Mouse (Mus musculus) heart, adult 2 months (tissue): Measurements from ENCODE around the gene Tldc2.

ENCODE experiments used
- CTCF ChIP-seq: fragments of 200-600 bp; IDR thresholded peaks from 2 replicates; pipeline ENCODE4 v1.8.1; 2022; ENCODE audit warnings: antibody characterized with exemption, mild to moderate bottlenecking, moderate library complexity
- EP300 ChIP-seq: fragments of 200-500 bp; IDR thresholded peaks from 2 replicates; pipeline ENCODE4 v1.6.1; 2011; ENCODE audit warnings: low read depth, low read length, control low read depth; ENCODE audit not compliant: insufficient read depth
- POLR2A ChIP-seq: fragments of 200-500 bp; IDR thresholded peaks from 2 replicates; pipeline ENCODE4 v1.6.1; 2011; ENCODE audit warnings: mild to moderate bottlenecking, low read depth, low read length, control low read depth; ENCODE audit not compliant: insufficient read depth

GRCm38 (mm10) chr2:157136646-157137045, 49.8 kb downstream of the Tldc2 start:
- TF ChIP-seq CTCF: no peak
- no peak for TF ChIP-seq POLR2A
- TF ChIP-seq EP300: no peak
